Comparison of ENCODE assay signal across 18 mouse cellular contexts in the genomic region with DNA sequence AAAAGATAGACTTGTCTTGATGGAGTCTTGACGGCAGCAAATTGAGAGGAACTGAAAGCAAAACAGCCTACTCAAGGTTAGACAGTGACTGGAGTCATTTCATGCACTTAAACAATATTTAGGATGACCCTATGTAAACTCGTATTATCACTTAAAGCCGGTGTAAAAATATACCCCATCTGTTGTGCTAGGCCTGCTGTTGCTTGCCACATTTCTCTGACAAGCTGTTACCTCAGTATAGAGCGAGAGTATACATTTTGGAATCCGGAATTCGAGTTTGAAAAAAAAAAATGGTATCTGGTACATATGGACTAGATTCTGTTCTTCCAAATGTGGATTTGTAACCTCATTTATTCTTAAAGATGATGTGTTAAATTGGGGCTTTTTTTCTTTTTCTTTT.
A peak's percentile ranks its signal among the peaks of the same experiment; 100 is the strongest.
DNase-seq lines count a peak whose midpoint lies in the region; ATAC-seq and TF ChIP-seq lines count a peak whose summit lies in the region.
"Had no signal": no experiment of that assay in that cellular context is flagged by ENCODE, and none has a peak within 500 bp of the region (broad histone marks: within the 10 kb centered on the region; RNA-seq: fewer than 3 reads in every experiment).

No protein-coding gene starts in this region.

- H3K27ac ChIP-seq in forebrain, embryonic 16.5 days (ENCODE audit: low read length) = no peak overlapping the region
- no peak overlapping the region for H3K27ac ChIP-seq in forebrain, embryonic 15.5 days (replicated peaks)
- no peak overlapping the region for H3K27ac ChIP-seq in heart, adult 2 months
- H3K27ac ChIP-seq in CH12.LX (ENCODE audit: insufficient read depth, low read depth) = no peak overlapping the region
- H3K27ac ChIP-seq: embryonic facial prominence, embryonic 10.5 days; heart, embryonic 13.5 days; hindbrain, embryonic 15.5 days had no signal

- no peaks in the 10 kb centered on the region for H3K36me3 ChIP-seq in forebrain, embryonic 16.5 days (ENCODE audit: control insufficient read depth, insufficient read depth)
- H3K36me3 ChIP-seq in forebrain, embryonic 15.5 days = no peaks in the 10 kb centered on the region
- H3K36me3 ChIP-seq in heart, adult 2 months (ENCODE audit: control insufficient read depth, insufficient read depth, low read length) = no peaks in the 10 kb centered on the region
- H3K36me3 ChIP-seq in CH12.LX (replicated peaks in 1 of 2; ENCODE audit: control insufficient read depth in 1 of 2, insufficient read depth in 1 of 2, low read length in 1 of 2) = no peaks in the 10 kb centered on the region
- H3K36me3 ChIP-seq: embryonic facial prominence, embryonic 10.5 days; heart, embryonic 13.5 days; hindbrain, embryonic 15.5 days had no signal

- H3K4me3 ChIP-seq in forebrain, embryonic 16.5 days (replicated peaks; ENCODE audit: low read length) = no peak overlapping the region
- no peak overlapping the region for H3K4me3 ChIP-seq in forebrain, embryonic 15.5 days
- no peak overlapping the region for H3K4me3 ChIP-seq in heart, adult 2 months
- no peak overlapping the region for H3K4me3 ChIP-seq in CH12.LX (replicated peaks in 1 of 3; ENCODE audit: low read depth in 2 of 3, low read length in 2 of 3, poor library complexity in 1 of 3)
- H3K4me3 ChIP-seq: embryonic facial prominence, embryonic 10.5 days; heart, embryonic 13.5 days; hindbrain, embryonic 15.5 days had no signal

- H3K4me1 ChIP-seq in forebrain, embryonic 16.5 days (replicated peaks; ENCODE audit: control insufficient read depth, insufficient read depth, low read length) = no peaks in the 10 kb centered on the region
- peaks cover 5% of the 10 kb centered on the region; the same call in 1 of the 2 replicates for H3K4me1 ChIP-seq in forebrain, embryonic 15.5 days
- no peaks in the 10 kb centered on the region; the same call in 1 of the 2 replicates for H3K4me1 ChIP-seq in heart, adult 2 months (ENCODE audit: control insufficient read depth, insufficient read depth, low read length)
- peaks cover 0 to under 1% of the 10 kb centered on the region in 2 experiments; a peak in 1 of 4 replicates for H3K4me1 ChIP-seq in CH12.LX (ENCODE audit: control insufficient read depth in 1 of 2, insufficient read depth in 2 of 2)
- H3K4me1 ChIP-seq: embryonic facial prominence, embryonic 10.5 days; hindbrain, embryonic 15.5 days had no signal

- dilution Hi-C loops in CH12.LX (cut with MboI; ENCODE audit: extremely low pct_ligation_motif_present, extremely low pct_unique_long_range_greater_than_20kb, low sequenced_read_pairs) = no loop called here

- peak; percentile 69; the same call in 1 of the 2 replicates for ATAC-seq in forebrain, embryonic 16.5 days
- ATAC-seq in forebrain, embryonic 15.5 days (replicated peaks) = no peak
- ATAC-seq: intestine, embryonic 16.5 days had no signal

- no peaks in the 10 kb centered on the region for H3K79me2 ChIP-seq in heart, adult 2 months (replicated peaks; ENCODE audit: control insufficient read depth, insufficient read depth, low read length)
- no peaks in the 10 kb centered on the region for H3K79me2 ChIP-seq in CH12.LX (replicated peaks; ENCODE audit: control insufficient read depth, extremely low read depth, insufficient read depth, poor library complexity, severe bottlenecking)

- peak; percentile 18 for DNase-seq in heart, adult 11 months
- no peak for DNase-seq in heart, adult 2 months
- DNase-seq in CH12.LX (ENCODE audit: extremely low read depth) = no peak
- DNase-seq in brain, embryonic 14.5 days (ENCODE audit: low read depth) = peak; percentile 74
- no peak for DNase-seq in kidney, postnatal 36 days
- DNase-seq: adrenal gland, adult 2 months; adrenal gland, postnatal 25 days; cerebellum, adult 18-20 months; cerebellum, postnatal 10 days; gastrocnemius, postnatal 14 days; heart, postnatal 36 days; kidney, adult 2 months had no signal

- H3K9ac ChIP-seq in forebrain, embryonic 16.5 days (replicated peaks; ENCODE audit: low read depth, low read length) = no peak overlapping the region
- H3K9ac ChIP-seq in forebrain, embryonic 15.5 days (replicated peaks) = no peak overlapping the region
- no peak overlapping the region for H3K9ac ChIP-seq in heart, adult 2 months (ENCODE audit: low read depth, low read length)
- no peak overlapping the region for H3K9ac ChIP-seq in CH12.LX (ENCODE audit: insufficient read depth, low read depth)
- H3K9ac ChIP-seq: heart, embryonic 13.5 days; hindbrain, embryonic 15.5 days had no signal

- intact Hi-C loops in heart, adult 2 months (cut with DNase I) = no loop called here

- H3K9me3 ChIP-seq in forebrain, embryonic 16.5 days (ENCODE audit: control insufficient read depth, low read length) = no peaks in the 10 kb centered on the region
- no peaks in the 10 kb centered on the region for H3K9me3 ChIP-seq in forebrain, embryonic 15.5 days
- no peaks in the 10 kb centered on the region for H3K9me3 ChIP-seq in CH12.LX (replicated peaks; ENCODE audit: low read length)
- H3K9me3 ChIP-seq: embryonic facial prominence, embryonic 10.5 days; heart, embryonic 13.5 days; hindbrain, embryonic 15.5 days had no signal

- H3K27me3 ChIP-seq in forebrain, embryonic 16.5 days (replicated peaks; ENCODE audit: control insufficient read depth, insufficient read depth, low read length) = no peaks in the 10 kb centered on the region; the same call in 1 of the 2 replicates
- H3K27me3 ChIP-seq in forebrain, embryonic 15.5 days = no peaks in the 10 kb centered on the region
- no peaks in the 10 kb centered on the region for H3K27me3 ChIP-seq in heart, adult 2 months (ENCODE audit: control insufficient read depth, insufficient read depth, low read length)
- H3K27me3 ChIP-seq in CH12.LX (replicated peaks) = no peaks in the 10 kb centered on the region
- H3K27me3 ChIP-seq: heart, embryonic 13.5 days; hindbrain, embryonic 15.5 days had no signal

- H3K4me2 ChIP-seq in forebrain, embryonic 16.5 days (ENCODE audit: low read length) = no peak overlapping the region
- no peak overlapping the region for H3K4me2 ChIP-seq in forebrain, embryonic 15.5 days (replicated peaks)
- H3K4me2 ChIP-seq in CH12.LX (ENCODE audit: insufficient read depth, low read depth, poor library complexity, severe bottlenecking) = no peak overlapping the region; the same call in 1 of the 2 replicates
- H3K4me2 ChIP-seq: heart, embryonic 13.5 days; hindbrain, embryonic 15.5 days had no signal

- no peak for TF ChIP-seq EP300 in heart, adult 2 months (IDR thresholded peaks at IDR 0.05; ENCODE audit: insufficient read depth, low read depth, low read length)
- no peak for TF ChIP-seq EP300 in CH12.LX (IDR thresholded peaks at IDR 0.05; ENCODE audit: low read length)

- TF ChIP-seq POLR2A in heart, adult 2 months (IDR thresholded peaks at IDR 0.05; ENCODE audit: insufficient read depth, low read depth, low read length) = no peak
- no peak for TF ChIP-seq POLR2A in CH12.LX (IDR thresholded peaks at IDR 0.05; ENCODE audit: low read depth, low read length)
- TF ChIP-seq POLR2A in brain, embryonic 14.5 days (IDR thresholded peaks at IDR 0.05; ENCODE audit: borderline replicate concordance, extremely low read depth, insufficient read depth, insufficient read length, poor library complexity, severe bottlenecking) = no peak

- no peak for TF ChIP-seq RAD21 in CH12.LX (IDR thresholded peaks at IDR 0.05; ENCODE audit: low read depth, low read length)

- in situ Hi-C loops in CH12.LX (cut with MboI; ENCODE audit: low pct_ligation_motif_present, low pct_unique_long_range_greater_than_20kb, low sequenced_read_pairs) = no loop called here

- TF ChIP-seq CTCF in heart, adult 2 months (IDR thresholded peaks at IDR 0.05) = no peak
- TF ChIP-seq CTCF in CH12.LX (conservative IDR thresholded peaks at IDR 0.05 in 1 of 2, IDR thresholded peaks at IDR 0.05 in 1 of 2; ENCODE audit: low read depth in 2 of 2, low read length in 2 of 2) = no peak
- no peak for TF ChIP-seq CTCF in brain, embryonic 14.5 days (IDR thresholded peaks at IDR 0.05; ENCODE audit: borderline replicate concordance, extremely low read depth, insufficient read depth, insufficient read length)

- WGBS in forebrain, embryonic 16.5 days = 72% methylated on average over 6 of the region's 6 CpGs
- WGBS in forebrain, embryonic 15.5 days = 68% methylated on average over 6 of the region's 6 CpGs
- 93% methylated on average over 6 of the region's 6 CpGs for WGBS in heart, adult 2 months

TF ChIP-seq in CH12.LX, 34 proteins besides CTCF, POLR2A, EP300 and RAD21:
- TF ChIP-seq ZNF384 (IDR thresholded peaks at IDR 0.05; ENCODE audit: low read depth, low read length) = peak; percentile 7; the same call in 1 of the 2 replicates
- TF ChIP-seq RCOR1 (conservative IDR thresholded peaks at IDR 0.05; ENCODE audit: low read depth, low read length) = no peak

Comparison
In these comparisons a context has a peak if more than half of its experiments do, and no peak if none do; other contexts are left out.
1. DNase-seq: peak in heart, adult 11 months (single experiment) and brain, embryonic 14.5 days (single experiment); none in heart, adult 2 months (0 of 2), CH12.LX (single experiment) and kidney, postnatal 36 days (0 of 2).